Mouse (Mus musculus) layer of hippocampus, postnatal 10 days (tissue): Measurements from ENCODE around the gene Kirrel3. TPM values are rescaled to one million over a fixed set of nuclear protein-coding genes. Genes with fewer than 3 reads are reported as not detected.

Experiments used
- DNase-seq, 2 experiments: peaks; one replicate each; pipeline ENCODE4 v3.0.0; 2021; ENCODE audit warnings: low spot score in 2 of 2
- total RNA-seq, 2 experiments: library from RNA; stranded (reverse); gene quantifications; 2 replicates each; pipeline ENCODE4 v1.2.3; 2021

Gene Kirrel3
- total RNA-seq, 2 experiments from 2014 or later, result 46.5 to 47.1 TPM

GRCm38 (mm10) chr9:34882211-34882610 lies 396.5 kb downstream of the Kirrel3 start:
- no peak for DNase-seq

GRCm38 (mm10) chr9:34883122-34883521 lies 397.4 kb downstream of the Kirrel3 start:
- no peak for DNase-seq

- DNase-seq, result no peak
Observed at GRCm38 (mm10) chr9:34884325-34884724, 398.6 kb downstream of the Kirrel3 start.

GRCm38 (mm10) chr9:34884942-34885341 lies 399.2 kb downstream of the Kirrel3 start:
- no peak for DNase-seq

GRCm38 (mm10) chr9:34886746-34887145 lies 401.1 kb downstream of the Kirrel3 start:
- DNase-seq, result no peak

- peak in 1 of 2 experiments; percentile 43 for DNase-seq
Observed at GRCm38 (mm10) chr9:34887196-34887595, 401.5 kb downstream of the Kirrel3 start.

- DNase-seq, result no peak
Observed at GRCm38 (mm10) chr9:34888298-34888697, 402.6 kb downstream of the Kirrel3 start.

- no peak for DNase-seq
Observed at GRCm38 (mm10) chr9:34901216-34901615, 415.5 kb downstream of the Kirrel3 start.

- DNase-seq, result no peak
Observed at GRCm38 (mm10) chr9:34901888-34902287, 416.2 kb downstream of the Kirrel3 start.

GRCm38 (mm10) chr9:34905164-34905563 lies 419.5 kb downstream of the Kirrel3 start:
- no peak for DNase-seq

- no peak for DNase-seq
Observed at GRCm38 (mm10) chr9:34908040-34908439, 422.3 kb downstream of the Kirrel3 start.

GRCm38 (mm10) chr9:34911838-34912237 lies 426.1 kb downstream of the Kirrel3 start:
- no peak for DNase-seq

- DNase-seq, result no peak
Observed at GRCm38 (mm10) chr9:34912273-34912972, 426.7 kb downstream of the Kirrel3 start.

GRCm38 (mm10) chr9:34912996-34913395 lies 427.3 kb downstream of the Kirrel3 start:
- DNase-seq, result peak in 1 of 2 experiments; percentile 48

GRCm38 (mm10) chr9:34918976-34919375 lies 433.3 kb downstream of the Kirrel3 start:
- DNase-seq, result no peak

- DNase-seq, result no peak
Observed at GRCm38 (mm10) chr9:34920116-34920515, 434.4 kb downstream of the Kirrel3 start.

- DNase-seq, result no peak
Observed at GRCm38 (mm10) chr9:34921941-34922340, 436.2 kb downstream of the Kirrel3 start.

- DNase-seq, result no peak
Observed at GRCm38 (mm10) chr9:34922716-34923115, 437.0 kb downstream of the Kirrel3 start.

GRCm38 (mm10) chr9:34923134-34923931 lies 437.6 kb downstream of the Kirrel3 start:
- DNase-seq, result no peak

GRCm38 (mm10) chr9:34925616-34926015 lies 439.9 kb downstream of the Kirrel3 start:
- no peak for DNase-seq

GRCm38 (mm10) chr9:34930371-34930770 lies 444.7 kb downstream of the Kirrel3 start:
- no peak for DNase-seq

GRCm38 (mm10) chr9:34938140-34938539 lies 452.4 kb downstream of the Kirrel3 start:
- DNase-seq, result no peak
